Mouse (Mus musculus) layer of hippocampus, adult 9-11 months (tissue): ENCODE results near the gene Thsd1.

Source experiments
- DNase-seq: peaks from one replicate; pipeline ENCODE4 v3.0.0; 2022

The Thsd1 gene

GRCm38 (mm10) chr8:22227061-22227877, at the start of gene Thsd1:
Gene Thsd1 (plus strand): TSS chr8:22227313.
- DNase-seq, result no peak

GRCm38 (mm10) chr8:22184884-22185283, 42.2 kb upstream of the Thsd1 start:
- DNase-seq, result no peak

GRCm38 (mm10) chr8:22185431-22186397, 41.4 kb upstream of the Thsd1 start, which contains the start of gene Ckap2:
Gene Ckap2 (minus strand): TSS chr8:22185819.
- DNase-seq, result peak; percentile 78

- peak; percentile 84 for DNase-seq
Measured at GRCm38 (mm10) chr8:22192660-22193431, 34.3 kb upstream of the Thsd1 start, which contains the start of gene Vps36. Gene Vps36 (plus strand): TSS chr8:22192809.

- DNase-seq, result no peak
Measured at GRCm38 (mm10) chr8:22193432-22194010, 33.6 kb upstream of the Thsd1 start.

- no peak for DNase-seq
Measured at GRCm38 (mm10) chr8:22197914-22198313, 29.2 kb upstream of the Thsd1 start.

- no peak for DNase-seq
Measured at GRCm38 (mm10) chr8:22199481-22199880, 27.6 kb upstream of the Thsd1 start.

- no peak for DNase-seq
Measured at GRCm38 (mm10) chr8:22207535-22207934, 19.6 kb upstream of the Thsd1 start.

- no peak for DNase-seq
Measured at GRCm38 (mm10) chr8:22209012-22209411, 18.1 kb upstream of the Thsd1 start.

GRCm38 (mm10) chr8:22214826-22215225, 12.3 kb upstream of the Thsd1 start:
- no peak for DNase-seq

GRCm38 (mm10) chr8:22226361-22226760, 752 bp upstream of the Thsd1 start:
- no peak for DNase-seq

- no peak for DNase-seq
Measured at GRCm38 (mm10) chr8:22228621-22229020, 1.5 kb downstream of the Thsd1 start.

GRCm38 (mm10) chr8:22242986-22243385, 15.9 kb downstream of the Thsd1 start:
- DNase-seq, result no peak

GRCm38 (mm10) chr8:22245663-22246062, 18.6 kb downstream of the Thsd1 start:
- no peak for DNase-seq

GRCm38 (mm10) chr8:22247956-22248355, 20.8 kb downstream of the Thsd1 start:
- peak; percentile 44 for DNase-seq

- no peak for DNase-seq
Measured at GRCm38 (mm10) chr8:22249080-22249479, 22.0 kb downstream of the Thsd1 start.

GRCm38 (mm10) chr8:22258946-22259450, 31.9 kb downstream of the Thsd1 start:
- no peak for DNase-seq

GRCm38 (mm10) chr8:22259531-22259930, 32.4 kb downstream of the Thsd1 start:
- no peak for DNase-seq

- DNase-seq, result no peak
Measured at GRCm38 (mm10) chr8:22260091-22260722, 33.1 kb downstream of the Thsd1 start.

GRCm38 (mm10) chr8:22262267-22262666, 35.2 kb downstream of the Thsd1 start:
- DNase-seq, result no peak

- no peak for DNase-seq
Measured at GRCm38 (mm10) chr8:22264292-22264691, 37.2 kb downstream of the Thsd1 start.

GRCm38 (mm10) chr8:22264787-22265186, 37.7 kb downstream of the Thsd1 start:
- no peak for DNase-seq
